Mouse (Mus musculus): ENCODE data around the gene Med20. TPM values are rescaled to one million over a fixed set of nuclear protein-coding genes. Genes with fewer than 3 reads are reported as not detected.

Med20 gene
- total RNA-seq (2021): 10 to 100 TPM; 15.8 to 17.8 TPM

GRCm38 (mm10) chr17:47610849-47611660 lies at the start of gene Med20, which contains the start of the genes Bysl and Gm20517:
Gene Med20 (plus strand): TSS chr17:47611582.
Gene Bysl (minus strand): TSS chr17:47611492.
Gene Gm20517 (plus strand): TSS chr17:47611589.
- peak; percentile 97 to 98 for DNase-seq
- intact Hi-C loops (cut with DNase I): loop anchor here (1.0 to 2.0 kb wide), 4 partner anchors 14 to 242 kb away; partner anchors contain the start of gene Mrps10

- intact Hi-C loops (cut with DNase I): no loop called here
- DNase-seq: no peak
Observed at GRCm38 (mm10) chr17:47562875-47563274, 48.5 kb upstream of the Med20 start.

GRCm38 (mm10) chr17:47564612-47565011 lies 46.8 kb upstream of the Med20 start:
- intact Hi-C loops (cut with DNase I): no loop called here
- DNase-seq: no peak

- DNase-seq: no peak
- intact Hi-C loops (cut with DNase I): no loop called here
Observed at GRCm38 (mm10) chr17:47566133-47566532, 45.2 kb upstream of the Med20 start.

- DNase-seq: no peak
- intact Hi-C loops (cut with DNase I): no loop called here
Observed at GRCm38 (mm10) chr17:47567271-47567670, 44.1 kb upstream of the Med20 start.

GRCm38 (mm10) chr17:47568389-47568788 lies 43.0 kb upstream of the Med20 start:
- no peak for DNase-seq
- intact Hi-C loops (cut with DNase I): no loop called here

GRCm38 (mm10) chr17:47568951-47569527 lies 42.3 kb upstream of the Med20 start:
- intact Hi-C loops (cut with DNase I): no loop called here

GRCm38 (mm10) chr17:47571621-47572020 lies 39.8 kb upstream of the Med20 start:
- DNase-seq: no peak
- intact Hi-C loops (cut with DNase I): no loop called here

More at GRCm38 (mm10) chr17:47568951-47569527, 42.3 kb upstream of the Med20 start:
- DNase-seq: no peak

GRCm38 (mm10) chr17:47572436-47572835 lies 38.9 kb upstream of the Med20 start:
- intact Hi-C loops (cut with DNase I): no loop called here

GRCm38 (mm10) chr17:47574028-47574427 lies 37.4 kb upstream of the Med20 start:
- intact Hi-C loops (cut with DNase I): no loop called here
- DNase-seq: no peak

More at GRCm38 (mm10) chr17:47572436-47572835, 38.9 kb upstream of the Med20 start:
- no peak for DNase-seq

GRCm38 (mm10) chr17:47574830-47575229 lies 36.6 kb upstream of the Med20 start:
- DNase-seq: peak in 1 of 2 experiments; percentile 22
- intact Hi-C loops (cut with DNase I): no loop called here

- intact Hi-C loops (cut with DNase I): no loop called here
- no peak for DNase-seq
Observed at GRCm38 (mm10) chr17:47578655-47579054, 32.7 kb upstream of the Med20 start.

- DNase-seq: no peak
- intact Hi-C loops (cut with DNase I): no loop called here
Observed at GRCm38 (mm10) chr17:47580962-47581361, 30.4 kb upstream of the Med20 start.

- no peak for DNase-seq
- intact Hi-C loops (cut with DNase I): no loop called here
Observed at GRCm38 (mm10) chr17:47588517-47588916, 22.9 kb upstream of the Med20 start.

- intact Hi-C loops (cut with DNase I): no loop called here
- no peak for DNase-seq
Observed at GRCm38 (mm10) chr17:47591073-47591472, 20.3 kb upstream of the Med20 start.

GRCm38 (mm10) chr17:47593215-47593853 lies 18.0 kb upstream of the Med20 start:
- intact Hi-C loops (cut with DNase I): loop anchor here (1.0 kb wide), 2 partner anchors 71 to 82 kb away; no protein-coding TSS in a partner anchor
- peak; percentile 94 to 96 for DNase-seq

GRCm38 (mm10) chr17:47593854-47594182 lies 17.6 kb upstream of the Med20 start:
- DNase-seq: no peak
- intact Hi-C loops (cut with DNase I): loop anchor here (1.0 kb wide), 2 partner anchors 72 to 83 kb away; no protein-coding TSS in a partner anchor

GRCm38 (mm10) chr17:47594183-47594968 lies 17.0 kb upstream of the Med20 start:
- peak; percentile 58 to 65 for DNase-seq
- intact Hi-C loops (cut with DNase I): no loop called here

GRCm38 (mm10) chr17:47594969-47595247 lies 16.5 kb upstream of the Med20 start:
- DNase-seq: no peak
- intact Hi-C loops (cut with DNase I): no loop called here

Measured in heart, postnatal 36 days (tissue).